Mouse (Mus musculus) embryonic facial prominence, embryonic 15.5 days (tissue): ENCODE results near the gene Myo6. TPM values are rescaled to one million over a fixed set of nuclear protein-coding genes. Genes with fewer than 3 reads are reported as not detected.

Experiments
- ATAC-seq: fragments of 200-750 bp; cut with Nextera tagmentation; 2 replicates; pipeline ENCODE4 v1.8.0; 2017; ENCODE audit warnings: low read depth, moderate TSS enrichment; ENCODE audit not compliant: insufficient number of reproducible peaks, low FRiP score, low TSS enrichment
- H3K27ac ChIP-seq: fragments of 300-500 bp; sonication (generic); replicated peaks from 2 replicates; pipeline ENCODE4 v1.5.1; 2015; ENCODE audit warnings: mild to moderate bottlenecking, inconsistent platforms
- H3K27me3 ChIP-seq: fragments of 300-500 bp; sonication (generic); 2 replicates; pipeline ENCODE4 v1.6.1; 2015; ENCODE audit warnings: inconsistent platforms
- H3K36me3 ChIP-seq: fragments of 300-500 bp; sonication (generic); 2 replicates; pipeline ENCODE4 v1.6.1; 2015; ENCODE audit warnings: mild to moderate bottlenecking, inconsistent platforms
- H3K4me1 ChIP-seq: fragments of 300-500 bp; sonication (generic); 2 replicates; pipeline ENCODE4 v1.6.1; 2015; ENCODE audit warnings: inconsistent platforms
- H3K4me2 ChIP-seq: fragments of 300-500 bp; sonication (generic); replicated peaks from 2 replicates; pipeline ENCODE4 v1.6.1; 2015; ENCODE audit warnings: mild to moderate bottlenecking, inconsistent platforms
- H3K4me3 ChIP-seq: fragments of 300-500 bp; sonication (generic); replicated peaks from 2 replicates; pipeline ENCODE4 v1.5.1; 2015; ENCODE audit warnings: mild to moderate bottlenecking, inconsistent platforms
- H3K9ac ChIP-seq: fragments of 300-500 bp; sonication (generic); 2 replicates; pipeline ENCODE4 v1.6.1; 2015; ENCODE audit warnings: inconsistent platforms
- H3K9me3 ChIP-seq: fragments of 300-500 bp; sonication (generic); replicated peaks from 2 replicates; pipeline ENCODE4 v1.6.1; 2016; ENCODE audit warnings: inconsistent platforms
- WGBS: fragments of 180-500 bp; shearing (Covaris S2); methylation state at CpG from one replicate; pipeline ENCODE4 v1.1.7; 2015; 5-methylcytosine and 5-hydroxymethylcytosine counted together
- polyA plus RNA-seq: library from polyadenylated mRNA; unstranded; fragments of >200 nt; fragmentation: Nextera tagmentation; extraction: Ambion mirVana; gene quantifications from 2 replicates; pipeline ENCODE4 v1.2.1, GENCODE M21; 2015

Gene Myo6
- polyA plus RNA-seq, 1 experiment from 2014 or later = 23.3 TPM

DNA sequence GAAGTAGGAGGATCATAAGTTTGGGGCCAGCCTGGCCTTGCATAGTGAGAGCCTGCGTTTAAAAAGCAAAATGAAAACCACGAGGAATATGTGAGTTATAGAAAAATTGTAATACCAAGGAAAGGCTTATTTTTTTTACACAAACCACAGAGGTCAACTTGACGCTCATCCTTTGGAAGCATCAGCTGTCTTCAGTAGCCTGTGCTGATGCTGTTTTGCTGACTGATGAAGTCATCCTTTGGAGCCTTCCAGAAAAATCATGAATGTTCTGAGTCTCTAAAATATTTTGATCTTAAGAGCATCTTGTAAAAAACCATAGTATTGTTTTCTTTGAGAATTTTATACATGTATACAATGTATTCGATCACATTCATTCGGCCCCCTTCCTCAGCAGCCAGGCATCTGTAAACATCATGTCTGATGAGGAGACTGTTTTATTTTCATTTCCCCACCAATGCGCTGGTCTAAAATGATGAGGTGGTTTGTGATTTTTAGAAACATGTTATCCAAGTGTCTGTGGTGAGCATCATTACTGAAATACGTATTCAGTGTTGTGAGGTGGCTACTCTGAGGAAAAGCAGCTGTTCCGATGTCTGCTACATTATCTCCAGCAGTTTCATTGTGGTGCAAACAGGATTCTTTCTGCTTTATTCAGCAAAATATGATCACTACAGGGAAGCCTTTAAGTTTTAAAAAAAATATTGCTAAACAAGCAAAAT is 110.4 kb downstream of the Myo6 start:
- no peaks in the 10 kb centered on the region for H3K4me1 ChIP-seq
- H3K9ac ChIP-seq = no peak overlapping the region
- H3K27me3 ChIP-seq = no peaks in the 10 kb centered on the region
- ATAC-seq = no peak
- WGBS = 72% methylated on average over 8 of the region's 8 CpGs
- H3K36me3 ChIP-seq = 0 out of 2 replicates have a peak, but pooled peaks cover 2% of the 10 kb centered on the region
- H3K27ac ChIP-seq = no peak overlapping the region
- no peaks in the 10 kb centered on the region for H3K9me3 ChIP-seq
- no peak overlapping the region for H3K4me3 ChIP-seq
- H3K4me2 ChIP-seq = no peak overlapping the region

DNA sequence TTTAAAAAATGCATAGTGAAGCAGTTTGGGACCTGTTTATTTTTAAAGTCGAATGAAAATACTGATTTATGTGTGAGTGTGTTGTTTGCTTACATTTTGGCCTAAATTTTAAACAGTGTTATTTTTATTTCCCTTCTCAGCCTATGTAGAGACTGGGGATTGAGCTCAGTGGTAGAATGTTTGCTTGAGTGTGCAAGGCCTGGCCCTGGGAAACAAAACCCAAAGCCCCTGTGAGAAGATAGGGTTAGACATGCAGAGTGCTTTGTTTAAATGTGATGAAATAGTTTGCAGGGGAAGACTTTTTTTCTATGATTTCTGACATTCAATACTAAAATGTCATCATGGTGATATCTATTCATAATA is 110.9 kb downstream of the Myo6 start:
- Histone ChIP-seq H3K27ac (no peak overlapping the region), H3K4me1 (no peaks in the 10 kb centered on the region), H3K4me2 (no peak overlapping the region), H3K9ac (no peak overlapping the region), H3K27me3 (no peaks in the 10 kb centered on the region), H3K36me3 (no peaks in the 10 kb centered on the region), H3K4me3 (no peak overlapping the region), H3K9me3 (no peaks in the 10 kb centered on the region)
- ATAC-seq = no peak
- 80% methylated on average over 1 of the region's 1 CpGs for WGBS

DNA sequence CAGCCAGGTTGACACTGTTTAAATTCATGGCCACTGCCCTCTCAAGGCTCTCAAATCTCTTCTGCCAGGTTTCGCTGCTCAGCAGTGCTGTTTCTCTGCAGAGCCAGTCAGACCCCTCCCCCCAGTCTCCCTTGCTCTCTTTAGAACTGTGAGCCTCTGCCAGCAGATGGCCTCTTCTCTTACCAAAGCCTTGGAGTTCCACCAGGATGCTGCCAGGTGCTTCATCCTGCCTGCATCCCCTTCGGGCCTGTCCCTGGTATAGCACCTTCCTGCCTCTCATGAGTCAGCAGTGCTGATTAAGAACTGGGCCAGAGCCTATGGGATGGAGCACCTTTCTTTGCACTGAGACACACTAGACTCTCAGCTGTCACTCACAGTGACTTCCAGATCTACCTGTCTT is 112.3 kb downstream of the Myo6 start:
- no peak; the same call in 1 of the 2 replicates for ATAC-seq
- WGBS = 55% methylated on average over 2 of the region's 2 CpGs
- Histone ChIP-seq H3K27ac (no peak overlapping the region), H3K9me3 (no peaks in the 10 kb centered on the region), H3K27me3 (no peaks in the 10 kb centered on the region), H3K4me1 (no peaks in the 10 kb centered on the region), H3K9ac (no peak overlapping the region), H3K36me3 (no peaks in the 10 kb centered on the region), H3K4me2 (no peak overlapping the region), H3K4me3 (no peak overlapping the region)

DNA sequence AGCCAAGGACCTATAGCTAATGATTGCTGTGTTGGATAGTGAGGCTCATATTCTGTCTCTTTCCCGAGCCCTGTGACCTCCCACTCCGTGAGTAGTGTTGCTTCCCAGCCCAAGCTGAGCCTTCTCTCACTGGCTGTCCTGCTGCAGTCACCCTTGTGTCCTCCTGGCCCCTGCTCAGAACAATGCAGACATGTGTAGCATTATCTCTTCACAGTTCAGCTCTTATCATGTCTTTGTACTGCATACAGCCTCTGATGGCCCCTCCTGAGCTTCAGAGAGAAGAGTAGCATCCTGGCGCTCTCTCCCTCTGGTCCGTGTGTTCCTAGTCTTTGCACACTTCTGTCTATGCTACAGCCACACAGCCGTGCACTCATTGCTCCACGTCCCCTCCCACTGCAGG is 112.9 kb downstream of the Myo6 start:
- 79% methylated on average over 6 of the region's 6 CpGs for WGBS
- H3K27ac ChIP-seq = no peak overlapping the region
- ATAC-seq = no peak
- H3K4me1 ChIP-seq = no peaks in the 10 kb centered on the region
- H3K4me2 ChIP-seq = no peak overlapping the region
- no peaks in the 10 kb centered on the region for H3K36me3 ChIP-seq
- no peaks in the 10 kb centered on the region for H3K9me3 ChIP-seq
- H3K27me3 ChIP-seq = no peaks in the 10 kb centered on the region
- H3K9ac ChIP-seq = no peak overlapping the region
- H3K4me3 ChIP-seq = no peak overlapping the region

DNA sequence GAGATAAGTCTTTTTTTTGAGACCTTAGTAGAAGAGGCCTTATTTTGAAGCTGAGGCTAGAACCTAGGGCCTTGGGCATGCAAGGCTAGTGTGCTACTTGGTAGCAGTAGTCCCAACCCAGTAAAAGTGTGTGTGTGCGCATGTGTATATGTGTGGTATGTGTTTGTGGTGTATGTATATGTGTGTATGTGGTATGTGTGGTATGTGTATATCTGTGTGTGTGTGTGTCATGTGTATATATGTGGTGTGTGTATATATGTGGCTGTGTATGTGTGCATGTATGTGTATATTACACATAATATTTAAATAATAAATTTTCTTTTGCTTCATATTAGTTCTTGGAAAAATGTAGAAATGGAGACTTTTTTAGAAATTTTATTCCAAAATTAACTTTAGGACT is 115.9 kb downstream of the Myo6 start:
- no peak overlapping the region for H3K27ac ChIP-seq
- peaks cover 7% of the 10 kb centered on the region; the same call in 1 of the 2 replicates for H3K36me3 ChIP-seq
- no peak overlapping the region for H3K9ac ChIP-seq
- no peak overlapping the region for H3K4me2 ChIP-seq
- no peaks in the 10 kb centered on the region for H3K4me1 ChIP-seq
- no peaks in the 10 kb centered on the region for H3K9me3 ChIP-seq
- no peak overlapping the region for H3K4me3 ChIP-seq
- no peak for ATAC-seq
- no peaks in the 10 kb centered on the region for H3K27me3 ChIP-seq
- 92% methylated on average over 1 of the region's 1 CpGs for WGBS

DNA sequence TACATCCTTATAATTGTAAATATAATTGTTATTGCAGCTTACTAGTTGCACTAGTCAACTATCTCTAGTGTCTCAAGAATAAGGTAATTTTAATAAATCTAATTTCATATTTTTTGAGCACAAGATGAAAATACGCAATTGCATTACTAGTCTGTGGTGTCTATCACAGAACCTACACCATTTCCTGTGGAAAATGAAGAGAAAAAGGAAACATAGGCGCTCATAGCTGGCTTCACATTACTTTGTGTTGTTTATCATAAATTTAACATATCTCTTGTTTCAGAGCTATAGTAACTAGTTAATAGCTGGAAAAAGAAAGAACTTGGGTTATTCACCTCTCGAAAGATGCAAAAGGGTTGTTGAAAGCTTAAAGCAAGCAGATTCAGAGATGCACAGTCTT is 117.6 kb downstream of the Myo6 start:
- Histone ChIP-seq H3K4me2 (no peak overlapping the region), H3K4me3 (no peak overlapping the region), H3K27me3 (no peaks in the 10 kb centered on the region), H3K4me1 (no peaks in the 10 kb centered on the region), H3K9me3 (no peaks in the 10 kb centered on the region), H3K9ac (no peak overlapping the region), H3K36me3 (peaks cover 7% of the 10 kb centered on the region; the same call in 1 of the 2 replicates), H3K27ac (no peak overlapping the region)
- no peak for ATAC-seq
- WGBS = 93% methylated on average over 3 of the region's 3 CpGs

DNA sequence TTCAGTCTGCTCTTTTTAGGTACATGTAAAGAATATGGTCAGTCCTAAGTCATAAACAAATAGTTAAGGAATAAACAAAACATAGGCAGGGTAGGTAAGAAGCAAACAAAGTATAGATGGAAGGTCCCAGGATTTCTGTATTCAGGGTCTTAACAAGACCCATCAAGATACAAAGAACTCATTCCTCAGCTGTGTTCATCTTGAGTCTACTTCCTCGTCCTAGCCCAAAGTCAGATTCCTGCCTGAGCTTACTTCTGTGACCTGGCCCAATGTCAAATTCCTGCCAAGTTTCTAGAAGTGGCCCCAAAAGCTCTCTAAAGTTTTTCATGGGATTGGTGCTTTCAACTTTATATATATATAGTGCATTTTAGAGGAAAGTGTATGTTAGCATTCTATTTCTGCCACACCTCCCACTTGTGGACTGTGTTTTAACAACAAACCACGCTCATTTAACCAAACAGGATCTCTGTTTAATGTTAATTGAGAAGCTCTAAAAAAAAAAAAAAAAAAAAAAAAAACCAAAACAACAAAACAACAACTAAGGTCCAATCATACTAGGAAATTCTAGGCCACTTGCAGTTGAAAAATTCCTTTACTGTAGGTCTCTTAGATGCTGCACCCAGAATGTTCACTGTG is 119.8 kb downstream of the Myo6 start:
- no peak for ATAC-seq

DNA sequence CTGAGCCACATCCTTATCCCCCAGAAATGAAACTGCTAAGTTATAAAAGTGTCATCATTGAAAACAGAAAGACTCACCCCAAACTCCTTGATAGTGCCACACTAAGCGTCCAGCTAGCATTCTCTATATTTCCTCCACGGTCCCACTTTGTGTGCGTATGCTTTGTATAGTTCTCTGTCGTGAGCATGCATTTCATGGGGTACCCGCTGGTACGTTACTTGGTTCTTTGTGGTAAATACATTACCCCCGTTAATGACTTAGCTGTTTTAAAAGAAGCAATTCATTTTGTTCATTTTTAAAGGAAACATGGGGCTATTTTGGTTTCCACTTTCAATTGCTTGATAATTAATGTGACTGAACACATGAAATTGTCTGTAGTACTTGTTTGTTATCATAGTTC is 122.0 kb downstream of the Myo6 start:
- H3K4me1 ChIP-seq = no peaks in the 10 kb centered on the region
- H3K36me3 ChIP-seq = peaks cover 22% of the 10 kb centered on the region; the same call in 1 of the 2 replicates
- no peak for ATAC-seq
- H3K27ac ChIP-seq = no peak overlapping the region
- H3K4me3 ChIP-seq = no peak overlapping the region
- no peaks in the 10 kb centered on the region for H3K9me3 ChIP-seq
- no peak overlapping the region for H3K4me2 ChIP-seq
- H3K27me3 ChIP-seq = no peaks in the 10 kb centered on the region
- H3K9ac ChIP-seq = no peak overlapping the region
- WGBS = 88% methylated on average over 7 of the region's 7 CpGs

More for the DNA sequence above, 119.8 kb downstream of the Myo6 start:
- peaks cover 15% of the 10 kb centered on the region; the same call in 1 of the 2 replicates for H3K36me3 ChIP-seq
- H3K4me2 ChIP-seq = no peak overlapping the region
- no peaks in the 10 kb centered on the region for H3K4me1 ChIP-seq
- H3K9me3 ChIP-seq = no peaks in the 10 kb centered on the region
- no peak overlapping the region for H3K9ac ChIP-seq
- WGBS = 81% methylated on average over 2 of the region's 2 CpGs
- no peak overlapping the region for H3K27ac ChIP-seq
- H3K4me3 ChIP-seq = no peak overlapping the region
- no peaks in the 10 kb centered on the region for H3K27me3 ChIP-seq

DNA sequence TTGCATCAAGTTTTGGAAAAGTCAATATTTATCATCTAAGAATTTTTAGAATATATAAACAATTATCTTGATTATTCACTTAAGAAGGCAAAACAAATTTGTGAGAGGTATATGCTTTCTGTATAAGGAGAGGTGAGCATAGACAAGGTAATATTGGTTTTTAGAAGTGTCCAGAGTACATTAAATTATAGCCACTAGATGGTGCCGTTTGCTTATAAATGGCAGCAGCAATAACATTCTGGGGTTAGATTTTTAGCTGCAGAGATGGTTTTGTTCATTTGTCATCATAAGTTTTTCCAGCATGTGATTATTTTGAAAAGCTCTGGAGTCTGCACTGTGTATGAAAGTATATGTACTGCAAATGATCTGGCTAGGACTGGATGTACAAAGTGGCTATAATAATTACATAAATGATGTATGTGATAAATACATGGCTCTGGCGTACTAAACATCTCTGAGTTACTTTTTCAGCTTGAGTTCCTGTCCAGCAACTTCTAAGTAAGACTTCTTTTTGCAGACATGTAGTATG is 128.3 kb downstream of the Myo6 start:
- no peaks in the 10 kb centered on the region for H3K9me3 ChIP-seq
- H3K27ac ChIP-seq = no peak overlapping the region
- H3K27me3 ChIP-seq = no peaks in the 10 kb centered on the region
- no peak overlapping the region for H3K4me3 ChIP-seq
- no peak overlapping the region for H3K4me2 ChIP-seq
- 54% methylated on average over 2 of the region's 2 CpGs for WGBS
- no peak for ATAC-seq
- peaks cover 20% of the 10 kb centered on the region for H3K36me3 ChIP-seq
- H3K4me1 ChIP-seq = no peaks in the 10 kb centered on the region
- H3K9ac ChIP-seq = no peak overlapping the region

DNA sequence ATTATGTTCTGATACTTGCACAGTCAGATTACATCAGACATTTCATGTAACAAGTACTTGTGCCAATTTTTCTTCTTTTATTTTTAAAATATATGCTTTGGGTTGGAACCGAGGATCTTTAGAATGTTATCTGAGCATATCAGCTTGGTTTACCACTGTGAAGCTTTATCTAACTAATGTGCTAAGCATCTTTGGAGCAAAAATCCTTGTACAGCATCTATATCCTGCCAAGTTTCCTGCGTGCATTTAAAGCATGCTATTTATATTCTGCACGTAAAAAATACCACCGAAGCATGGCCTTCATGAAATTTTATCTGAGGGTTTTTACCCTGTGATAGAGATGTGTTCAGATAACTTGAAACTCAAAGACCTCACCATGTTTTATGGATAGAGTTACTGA is 131.3 kb downstream of the Myo6 start:
- peaks cover 19% of the 10 kb centered on the region for H3K36me3 ChIP-seq
- no peak overlapping the region for H3K4me3 ChIP-seq
- no peak overlapping the region for H3K27ac ChIP-seq
- no peaks in the 10 kb centered on the region for H3K9me3 ChIP-seq
- no peak overlapping the region for H3K4me2 ChIP-seq
- H3K27me3 ChIP-seq = no peaks in the 10 kb centered on the region
- ATAC-seq = no peak
- 50% methylated on average over 4 of the region's 4 CpGs for WGBS
- no peak overlapping the region for H3K9ac ChIP-seq
- H3K4me1 ChIP-seq = no peaks in the 10 kb centered on the region

DNA sequence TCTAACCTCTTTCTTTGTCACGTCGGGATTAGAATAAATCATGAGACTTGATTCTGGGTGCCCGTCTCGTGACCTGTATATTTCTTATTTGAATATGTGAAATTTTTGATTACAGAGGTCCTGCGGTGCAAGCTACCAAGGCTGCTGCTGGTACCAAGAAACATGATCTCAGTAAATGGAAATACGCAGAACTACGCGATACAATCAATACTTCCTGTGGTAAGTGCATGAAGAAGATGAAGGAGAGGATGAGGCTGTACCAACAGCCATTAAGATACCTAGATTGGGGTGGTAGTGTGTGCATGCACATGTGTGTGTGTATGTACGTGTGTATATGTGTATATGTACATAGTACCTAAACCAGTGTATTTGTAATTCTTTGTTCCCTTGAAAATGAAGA is 134.2 kb downstream of the Myo6 start:
- Histone ChIP-seq H3K4me2 (no peak overlapping the region), H3K27me3 (no peaks in the 10 kb centered on the region), H3K27ac (no peak overlapping the region), H3K36me3 (peaks cover 8% of the 10 kb centered on the region; the same call in 1 of the 2 replicates), H3K4me3 (no peak overlapping the region), H3K4me1 (no peaks in the 10 kb centered on the region), H3K9me3 (no peaks in the 10 kb centered on the region), H3K9ac (no peak overlapping the region)
- no peak for ATAC-seq
- WGBS = 86% methylated on average over 9 of the region's 9 CpGs
